Mouse (Mus musculus): Measurements from ENCODE around the gene Ccnl1.

Ccnl1 gene

GRCm38 (mm10) chr3:65958102-65958839 lies at the start of gene Ccnl1:
Ccnl1 (minus strand) TSS chr3:65958249.
- DNase-seq (ENCODE audit: extremely low read depth, insufficient read length, low spot score), result peak; percentile 96

- no peak for DNase-seq (ENCODE audit: extremely low read depth, insufficient read length, low spot score)
Observed at GRCm38 (mm10) chr3:66004989-66005388, 46.9 kb upstream of the Ccnl1 start.

GRCm38 (mm10) chr3:66004220-66004951 lies 46.3 kb upstream of the Ccnl1 start:
- no peak for DNase-seq (ENCODE audit: extremely low read depth, insufficient read length, low spot score)

- no peak for DNase-seq (ENCODE audit: extremely low read depth, insufficient read length, low spot score)
Observed at GRCm38 (mm10) chr3:66000400-66000799, 42.4 kb upstream of the Ccnl1 start.

- no peak for DNase-seq (ENCODE audit: extremely low read depth, insufficient read length, low spot score)
Observed at GRCm38 (mm10) chr3:65997360-65998008, 39.4 kb upstream of the Ccnl1 start.

- peak; percentile 34 for DNase-seq (ENCODE audit: extremely low read depth, insufficient read length, low spot score)
Observed at GRCm38 (mm10) chr3:65992395-65993340, 34.6 kb upstream of the Ccnl1 start.

GRCm38 (mm10) chr3:65990957-65991646 lies 33.1 kb upstream of the Ccnl1 start:
- no peak for DNase-seq (ENCODE audit: extremely low read depth, insufficient read length, low spot score)

- no peak for DNase-seq (ENCODE audit: extremely low read depth, insufficient read length, low spot score)
Observed at GRCm38 (mm10) chr3:65990524-65990923, 32.5 kb upstream of the Ccnl1 start.

- no peak for DNase-seq (ENCODE audit: extremely low read depth, insufficient read length, low spot score)
Observed at GRCm38 (mm10) chr3:65988711-65989495, 30.9 kb upstream of the Ccnl1 start.

- DNase-seq (ENCODE audit: extremely low read depth, insufficient read length, low spot score), result no peak
Observed at GRCm38 (mm10) chr3:65976296-65976695, 18.2 kb upstream of the Ccnl1 start.

- DNase-seq (ENCODE audit: extremely low read depth, insufficient read length, low spot score), result no peak
Observed at GRCm38 (mm10) chr3:65975317-65975716, 17.3 kb upstream of the Ccnl1 start.

GRCm38 (mm10) chr3:65974232-65975058 lies 16.4 kb upstream of the Ccnl1 start:
- peak; percentile 99 for DNase-seq (ENCODE audit: extremely low read depth, insufficient read length, low spot score)

- no peak for DNase-seq (ENCODE audit: extremely low read depth, insufficient read length, low spot score)
Observed at GRCm38 (mm10) chr3:65973501-65974231, 15.6 kb upstream of the Ccnl1 start.

- no peak for DNase-seq (ENCODE audit: extremely low read depth, insufficient read length, low spot score)
Observed at GRCm38 (mm10) chr3:65969196-65969595, 11.1 kb upstream of the Ccnl1 start.

GRCm38 (mm10) chr3:65966360-65966759 lies 8.3 kb upstream of the Ccnl1 start:
- DNase-seq (ENCODE audit: extremely low read depth, insufficient read length, low spot score), result no peak

GRCm38 (mm10) chr3:65962270-65962930 lies 4.4 kb upstream of the Ccnl1 start:
- no peak for DNase-seq (ENCODE audit: extremely low read depth, insufficient read length, low spot score)

GRCm38 (mm10) chr3:65960291-65960945 lies 2.4 kb upstream of the Ccnl1 start:
- no peak for DNase-seq (ENCODE audit: extremely low read depth, insufficient read length, low spot score)
